Mouse (Mus musculus) small intestine, adult 2 months (tissue): ENCODE results near the gene Fbln2.

ENCODE experiments used
- CTCF ChIP-seq: fragments of 200-500 bp; IDR thresholded peaks from 2 replicates; pipeline ENCODE4 v1.5.1; 2012; ENCODE audit warnings: low read depth, mild to moderate bottlenecking, control low read depth, inconsistent platforms, low read length, moderate library complexity, mixed read lengths; ENCODE audit not compliant: insufficient replicate concordance, insufficient read length; ENCODE audit errors: extremely low read depth
- POLR2A ChIP-seq: fragments of 200-500 bp; IDR thresholded peaks from 2 replicates; pipeline ENCODE4 v1.6.1; 2012; ENCODE audit warnings: low read depth, mild to moderate bottlenecking, control low read depth, inconsistent platforms, low read length, moderate library complexity

DNA sequence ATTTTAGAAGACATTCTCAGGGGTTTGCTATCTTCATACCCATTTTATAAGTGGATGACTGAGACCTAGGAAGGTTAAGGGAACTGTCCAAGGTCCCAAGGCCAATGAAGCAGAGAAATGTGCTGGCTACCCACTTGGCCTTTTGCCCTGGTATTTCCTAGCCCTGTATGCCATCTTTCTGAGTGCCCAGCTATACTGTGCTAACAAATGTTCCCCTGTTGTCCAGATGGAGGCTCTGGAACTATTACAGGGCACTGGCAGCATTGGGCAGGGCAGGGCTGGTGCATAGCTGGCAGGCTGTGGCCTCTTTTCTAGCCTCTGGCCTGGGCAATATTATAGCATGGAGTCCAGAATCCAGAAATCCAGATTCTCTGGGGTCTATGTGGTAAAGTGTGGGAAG lies 28.7 kb downstream of the Fbln2 start:
- TF ChIP-seq CTCF = no peak
- TF ChIP-seq POLR2A = no peak
